Mouse (Mus musculus): ENCODE data around the gene Hnf4a.

DNA sequence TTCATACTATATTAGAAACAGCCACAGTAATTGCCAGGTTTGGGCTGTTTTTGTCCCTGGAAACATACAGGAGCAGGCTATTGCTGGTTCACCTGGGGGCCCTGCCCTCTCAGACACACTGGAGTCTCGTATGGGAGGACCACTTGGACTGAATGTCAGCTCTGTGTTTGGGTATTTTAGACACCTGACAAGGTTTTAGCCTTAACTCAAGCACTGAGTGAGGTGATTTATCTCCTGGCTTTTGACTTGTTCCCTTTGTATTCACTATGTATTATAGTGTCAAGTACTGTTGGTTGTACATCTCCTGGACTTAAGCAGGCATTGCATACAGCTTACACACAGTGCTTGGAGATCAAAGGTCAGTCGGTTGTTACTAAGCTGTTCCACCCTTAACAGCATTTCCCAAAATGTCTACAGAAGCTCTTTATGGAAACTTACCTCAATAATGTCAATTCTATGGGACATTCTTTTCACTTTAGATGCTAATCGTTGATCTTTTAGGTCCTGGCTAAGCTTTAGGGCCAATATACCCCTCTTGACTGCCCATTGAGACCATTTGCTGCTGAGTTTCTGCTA lies 110.1 kb downstream of the Hnf4a start:
- TF ChIP-seq CTCF (IDR thresholded peaks at IDR 0.05; ENCODE audit: insufficient read depth, low read length) = no peak
- no peak for TF ChIP-seq POLR2A (IDR thresholded peaks at IDR 0.05; ENCODE audit: borderline replicate concordance, extremely low read depth, low read depth, low read length)

All from lung, adult 2 months (tissue).